Mouse (Mus musculus): Measurements from ENCODE around the gene Ltf.

Gene Ltf

GRCm38 (mm10) chr9:111039966-111040365, 20.9 kb downstream of the Ltf start:
- CTCF ChIA-PET: no interaction called here

DNA sequence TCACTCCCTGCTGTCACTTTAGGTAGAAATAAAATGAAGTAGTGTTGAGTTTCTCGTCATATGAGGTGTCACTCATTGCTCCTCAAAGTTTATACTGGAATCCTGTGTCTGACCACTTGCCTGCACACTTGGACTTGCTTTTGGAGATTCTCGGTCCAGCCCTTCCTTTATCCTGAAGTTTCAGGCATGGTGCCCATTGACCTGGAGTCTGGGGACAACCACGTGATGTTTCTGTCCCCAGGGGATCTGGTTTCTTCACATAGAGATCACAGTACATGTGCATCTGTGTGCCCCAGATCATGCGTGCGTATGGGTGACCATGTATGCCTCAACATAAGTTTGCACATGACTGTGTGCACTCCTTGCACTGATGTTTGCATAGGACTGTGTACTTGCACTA, 23.2 kb downstream of the Ltf start:
- CTCF ChIA-PET: no interaction called here

DNA sequence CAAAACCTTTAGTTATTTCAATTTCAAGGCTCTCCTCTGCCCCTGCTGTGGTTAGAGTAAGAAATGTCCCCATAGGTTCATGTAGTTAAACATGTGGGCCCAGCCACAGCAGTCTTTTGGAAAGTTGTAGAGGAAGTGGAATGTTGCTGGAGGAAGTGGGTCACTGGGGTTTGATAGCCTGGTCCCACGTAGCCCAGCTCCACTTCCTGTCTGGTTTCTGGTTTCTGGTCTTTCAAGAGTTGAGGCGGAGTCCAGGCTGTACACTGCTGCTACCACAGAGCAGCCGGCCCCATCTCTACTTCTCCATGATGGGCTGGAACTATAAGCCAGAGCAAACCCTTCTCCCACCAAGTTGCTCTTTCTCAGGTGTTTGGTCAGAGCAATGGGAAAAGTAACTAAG, 27.2 kb downstream of the Ltf start:
- CTCF ChIA-PET: no interaction called here

- CTCF ChIA-PET: no interaction called here
Observed at GRCm38 (mm10) chr9:111047266-111047665, 28.2 kb downstream of the Ltf start.

DNA sequence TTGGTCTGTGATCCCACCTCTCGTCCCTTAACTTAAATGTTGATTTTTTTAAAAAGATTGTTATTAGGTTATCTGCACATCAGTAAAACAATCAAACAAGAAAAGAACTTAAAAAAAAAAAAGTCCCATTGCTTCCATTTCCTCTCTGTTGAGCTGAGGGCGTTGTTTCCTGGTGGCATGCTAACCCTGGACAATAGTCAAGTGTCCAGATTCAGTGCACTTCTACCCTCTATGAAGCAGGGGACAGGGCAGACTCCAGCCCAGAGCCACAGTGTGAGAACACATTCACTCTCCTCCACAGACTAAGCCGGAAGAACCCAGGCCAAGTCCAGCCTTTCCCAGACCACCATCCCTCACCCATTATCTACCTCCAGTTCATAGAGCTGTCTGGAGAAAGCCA, 29.4 kb downstream of the Ltf start:
- CTCF ChIA-PET: no interaction called here

DNA sequence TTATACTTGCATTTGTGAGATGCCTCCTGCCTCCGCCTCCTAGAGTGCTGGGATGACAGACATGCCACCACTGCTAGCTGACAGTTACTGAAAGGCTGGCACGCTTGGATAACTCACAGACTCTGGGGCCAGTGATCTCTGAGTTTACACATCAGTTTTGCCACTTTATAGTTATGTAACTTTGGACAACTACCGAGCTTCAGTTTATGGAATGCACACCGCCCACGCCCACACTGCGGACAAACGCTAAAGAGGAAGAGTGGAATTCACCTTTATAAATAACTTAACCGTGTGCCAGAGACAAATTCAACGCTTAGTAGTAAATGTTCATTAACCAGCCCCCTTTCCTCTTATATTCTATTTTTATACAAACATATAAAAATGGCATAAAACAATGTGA, 35.9 kb downstream of the Ltf start:
- CTCF ChIA-PET: interaction anchor here (0.7 to 1.0 kb wide), 3 partner anchors 18 to 145 kb away, joined by 4 to 10 read pairs (median 4); no protein-coding TSS in a partner anchor

DNA sequence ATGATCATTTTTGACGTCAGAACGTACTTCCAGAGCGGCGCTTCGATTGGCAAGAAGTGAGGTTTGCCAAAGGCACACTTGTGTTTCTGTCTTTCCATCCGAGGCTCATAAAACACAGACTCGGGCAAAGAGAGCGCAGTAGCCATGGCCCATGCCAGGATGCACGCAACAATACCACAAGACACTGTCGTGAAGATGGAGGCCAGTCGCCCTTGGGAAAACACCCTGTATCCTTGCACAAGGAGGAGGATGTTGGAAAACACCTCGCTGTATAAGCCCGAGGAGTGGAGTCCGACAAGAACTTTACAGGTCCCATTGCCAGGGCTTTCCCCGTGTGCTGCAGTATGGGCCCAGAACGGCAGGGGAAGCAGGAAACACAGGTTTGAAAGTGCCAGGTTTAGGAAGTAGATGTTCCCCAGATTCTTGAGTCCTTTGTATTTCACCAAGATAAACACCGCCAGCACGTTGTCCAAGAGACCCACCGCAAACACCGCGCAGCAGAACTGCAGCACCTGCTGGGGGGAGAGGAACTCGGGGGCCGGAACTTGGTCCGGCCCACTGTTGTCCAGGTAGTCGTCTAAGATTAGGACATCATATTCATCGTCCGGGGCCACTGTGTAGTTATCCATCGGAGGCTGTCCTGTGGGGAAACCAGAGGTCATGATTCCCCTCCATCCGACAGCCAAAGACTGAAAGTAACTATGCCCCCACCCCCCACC, 36.9 kb downstream of the Ltf start:
- CTCF ChIA-PET: no interaction called here

GRCm38 (mm10) chr9:111056519-111056797, 37.4 kb downstream of the Ltf start:
- CTCF ChIA-PET: no interaction called here

- CTCF ChIA-PET: no interaction called here
Observed at GRCm38 (mm10) chr9:111056798-111057543, 37.9 kb downstream of the Ltf start, which contains the start of gene Ccrl2. Ccrl2 (minus strand) TSS chr9:111057519.

GRCm38 (mm10) chr9:111057544-111058370, 38.7 kb downstream of the Ltf start:
- CTCF ChIA-PET: no interaction called here

GRCm38 (mm10) chr9:111058943-111059556, 40.0 kb downstream of the Ltf start:
- CTCF ChIA-PET: no interaction called here

DNA sequence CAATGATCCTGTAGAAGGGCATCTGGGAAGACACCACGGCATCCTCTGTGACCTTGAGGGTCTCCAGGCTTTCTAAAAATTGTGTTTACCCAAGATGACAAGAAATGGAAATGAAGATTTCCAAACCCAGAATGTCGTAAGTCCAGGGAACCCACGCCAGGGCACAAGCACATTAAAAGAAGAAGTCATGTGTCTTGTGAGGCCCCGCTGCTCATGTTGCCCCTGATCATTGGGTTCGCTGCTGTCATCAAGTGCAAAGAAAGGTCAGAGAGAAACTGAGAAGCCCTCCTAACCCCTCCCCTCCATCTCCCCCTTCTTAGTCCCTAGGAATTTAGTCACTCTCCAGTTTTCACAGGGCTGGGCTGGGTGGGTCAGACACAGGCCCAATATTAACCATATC, 43.8 kb downstream of the Ltf start:
- CTCF ChIA-PET: no interaction called here

DNA sequence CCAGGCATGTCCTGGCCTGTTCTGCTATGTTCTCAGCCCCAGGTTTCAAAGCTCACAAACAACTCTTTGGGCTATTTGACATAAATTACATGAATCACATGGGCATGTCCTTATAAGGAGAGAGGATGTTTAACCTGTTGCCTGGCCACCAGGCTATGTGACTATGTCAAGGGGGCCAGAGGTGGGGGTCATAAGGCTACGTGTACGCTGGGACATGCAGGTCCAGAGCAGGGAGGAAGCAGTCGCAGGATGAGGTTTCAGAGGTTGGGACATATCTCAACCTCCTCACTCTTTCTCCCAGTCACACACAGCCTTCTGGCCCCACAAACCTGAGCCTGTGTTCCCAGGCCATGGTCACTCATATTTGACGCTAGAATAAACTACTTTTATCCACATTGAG, 48.0 kb downstream of the Ltf start:
- CTCF ChIA-PET: no interaction called here

- CTCF ChIA-PET: no interaction called here
Observed at GRCm38 (mm10) chr9:111070546-111070961, 51.5 kb downstream of the Ltf start.

GRCm38 (mm10) chr9:111072175-111072574, 53.1 kb downstream of the Ltf start:
- CTCF ChIA-PET: interaction anchor here (0.7 to 1.0 kb wide), 4 partner anchors 17 to 133 kb away, joined by 3 to 7 read pairs (median 4); no protein-coding TSS in a partner anchor

- CTCF ChIA-PET: interaction anchor here (1.0 kb wide), 1 partner anchor 18 kb away, joined by 4 read pairs; no protein-coding TSS in a partner anchor
Observed at GRCm38 (mm10) chr9:111072971-111073370, 53.9 kb downstream of the Ltf start.

GRCm38 (mm10) chr9:111077745-111078144, 58.7 kb downstream of the Ltf start:
- CTCF ChIA-PET: no interaction called here

GRCm38 (mm10) chr9:111080801-111081200, 61.7 kb downstream of the Ltf start:
- CTCF ChIA-PET: no interaction called here

DNA sequence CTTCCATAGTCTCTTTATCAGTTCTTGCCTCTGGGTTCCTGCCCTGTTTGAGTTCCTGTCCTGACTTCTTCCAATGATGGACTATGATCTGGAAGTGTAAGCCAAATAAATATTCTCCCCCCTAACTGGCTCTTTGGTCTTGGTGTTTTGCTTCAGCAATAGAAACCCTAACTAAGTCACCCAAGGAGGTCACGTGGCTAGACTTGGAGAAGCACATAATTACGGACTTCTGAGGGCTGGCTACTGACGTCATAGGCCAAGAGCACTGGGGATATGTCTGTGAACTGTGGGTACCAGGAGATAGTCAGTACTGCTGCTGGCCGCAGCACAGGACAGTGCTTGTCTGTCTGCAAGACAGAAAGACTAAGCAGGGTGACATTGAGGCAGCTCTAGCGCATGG, 62.7 kb downstream of the Ltf start:
- CTCF ChIA-PET: interaction anchor here (0.7 kb wide), 1 partner anchor 12 kb away, joined by 4 read pairs; no protein-coding TSS in a partner anchor

- CTCF ChIA-PET: no interaction called here
Observed at GRCm38 (mm10) chr9:111085329-111085728, 66.3 kb downstream of the Ltf start.

GRCm38 (mm10) chr9:111086137-111086536, 67.1 kb downstream of the Ltf start:
- CTCF ChIA-PET: no interaction called here

DNA sequence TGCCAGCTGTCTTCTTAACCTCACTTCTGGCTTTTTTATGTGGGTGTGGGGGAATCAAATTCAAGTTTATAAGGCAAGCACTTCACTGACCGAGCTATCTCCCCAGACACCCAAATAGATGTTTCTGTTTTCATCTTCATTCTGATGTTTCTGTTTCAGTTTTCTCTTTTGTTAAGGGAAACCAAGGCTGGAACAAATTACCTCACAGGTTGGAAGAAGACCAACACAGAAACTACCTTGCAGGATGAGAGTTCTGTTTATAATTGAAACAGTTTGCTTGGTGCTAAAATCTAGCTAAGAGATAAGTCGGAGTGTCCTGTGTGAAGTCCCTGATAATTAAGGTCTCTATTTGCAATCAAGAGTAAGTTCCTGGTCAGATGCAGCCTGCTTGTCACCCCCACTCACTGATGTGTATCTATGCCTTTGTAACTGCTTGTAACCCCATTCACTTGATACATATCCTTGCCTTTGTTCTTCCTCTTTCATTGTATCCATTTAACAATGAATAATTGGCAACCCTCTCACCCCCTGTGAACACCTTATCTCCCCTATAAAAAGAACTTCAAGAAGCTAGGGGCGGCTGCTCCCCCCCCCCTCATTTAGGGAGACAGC, 68.0 kb downstream of the Ltf start:
- CTCF ChIA-PET: no interaction called here
